Mouse (Mus musculus) yolk sac, embryonic 10.5 days (tissue): ENCODE measurements around the gene Exoc7.

Source experiments
- DNase-seq: peaks from one replicate; pipeline ENCODE4 v3.0.0-alpha.2; 2017; ENCODE audit warnings: low spot score

Gene Exoc7

GRCm38 (mm10) chr11:116239797-116240196, 67.2 kb downstream of the Exoc7 start:
- DNase-seq = no peak
